Mouse (Mus musculus) forebrain, embryonic 14.5 days (tissue): Measurements from ENCODE around the gene Rd3. TPM values are rescaled to one million over a fixed set of nuclear protein-coding genes. Genes with fewer than 3 reads are reported as not detected.

Experiments
- ATAC-seq: fragments of 200-750 bp; cut with Nextera tagmentation; 2 replicates; pipeline ENCODE4 v1.8.0; 2017; ENCODE audit warnings: mild to moderate bottlenecking, moderate library complexity
- DNase-seq: peaks from one replicate; pipeline ENCODE4 v3.0.0-alpha.2; 2015; ENCODE audit warnings: low spot score
- H3K27ac ChIP-seq: fragments of 300-500 bp; sonication (generic); 2 replicates; pipeline ENCODE4 v1.5.1; 2014; ENCODE audit warnings: low read depth, mild to moderate bottlenecking, control low read depth, low read length, moderate library complexity
- H3K27me3 ChIP-seq: fragments of 300-500 bp; sonication (generic); replicated peaks from 2 replicates; pipeline ENCODE4 v1.6.1; 2014; ENCODE audit warnings: low read length, control low read depth, mixed read lengths; ENCODE audit not compliant: control insufficient read depth, insufficient read depth
- H3K36me3 ChIP-seq: fragments of 300-500 bp; sonication (generic); 2 replicates; pipeline ENCODE4 v1.6.1; 2014; ENCODE audit warnings: low read length, control low read depth; ENCODE audit not compliant: control insufficient read depth, insufficient read depth
- H3K4me1 ChIP-seq: fragments of 300-500 bp; sonication (generic); 2 replicates; pipeline ENCODE4 v1.6.1; 2014; ENCODE audit warnings: antibody characterized with exemption, low read length, control low read depth; ENCODE audit not compliant: control insufficient read depth, insufficient read depth
- H3K4me2 ChIP-seq: fragments of 300-500 bp; sonication (generic); 2 replicates; pipeline ENCODE4 v1.6.1; 2014; ENCODE audit warnings: mild to moderate bottlenecking, control low read depth, low read length
- H3K4me3 ChIP-seq: fragments of 300-500 bp; sonication (generic); 2 replicates; pipeline ENCODE4 v1.5.1; 2014; ENCODE audit warnings: low read depth, low read length, control low read depth
- H3K9ac ChIP-seq: fragments of 300-500 bp; sonication (generic); 2 replicates; pipeline ENCODE4 v1.6.1; 2014; ENCODE audit warnings: mild to moderate bottlenecking, low read length, control low read depth, moderate library complexity
- H3K9me3 ChIP-seq: fragments of 300-500 bp; sonication (generic); replicated peaks from 2 replicates; pipeline ENCODE4 v1.6.1; 2016; ENCODE audit warnings: low read length, control low read depth, mixed read lengths; ENCODE audit not compliant: control insufficient read depth
- WGBS: fragments of 180-500 bp; shearing (Covaris S2); extraction: QIAGEN DNeasy Blood & Tissue Kit; methylation state at CpG from one replicate; pipeline ENCODE4 v1.1.7; 2014; 5-methylcytosine and 5-hydroxymethylcytosine counted together
- polyA plus RNA-seq: library from polyadenylated mRNA; unstranded; fragments of >200 nt; fragmentation: Nextera tagmentation; extraction: Ambion mirVana; gene quantifications from 2 replicates; pipeline ENCODE4 v1.2.1, GENCODE M21; 2014

Gene Rd3
- polyA plus RNA-seq, result 2.4 and 2.7 TPM in 2 replicates

DNA sequence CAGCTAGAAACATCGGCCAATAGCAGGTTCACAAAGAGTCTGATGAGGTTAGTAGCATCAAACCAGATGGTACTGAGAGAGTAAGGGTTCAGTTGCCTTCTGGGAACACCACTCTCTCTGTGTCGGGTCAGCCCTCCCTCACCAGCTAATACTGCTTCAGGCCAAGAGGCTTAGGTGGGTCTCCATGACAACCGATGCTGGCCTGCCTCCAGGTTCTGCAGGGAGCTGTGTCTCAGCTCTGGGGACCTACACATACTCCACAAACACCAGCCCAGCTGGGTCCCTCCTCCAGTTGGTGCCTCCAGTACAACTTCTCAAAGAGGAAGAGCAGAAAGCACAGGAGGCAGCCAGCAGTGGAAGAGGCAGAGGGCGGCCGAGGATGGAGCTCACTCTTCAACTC, at the start of gene Rd3:
Gene Rd3, plus strand, starts transcription at position 184 of the 400 bp plus-strand sequence.
- H3K27me3 ChIP-seq, result no peaks in the 10 kb centered on the region
- H3K4me3 ChIP-seq, result no peak within 1 kb of the TSS
- no peak within 1 kb of the TSS for H3K27ac ChIP-seq
- H3K9me3 ChIP-seq, result no peaks in the 10 kb centered on the region
- H3K36me3 ChIP-seq, result no peaks in the 10 kb centered on the region
- H3K9ac ChIP-seq, result no peak within 1 kb of the TSS
- H3K4me2 ChIP-seq, result no peak within 1 kb of the TSS
- DNase-seq (peak; percentile 88), ATAC-seq (peak; percentile 86)
- H3K4me1 ChIP-seq, result peaks cover 8% of the 10 kb centered on the region
- 24% methylated on average over 5 of the region's 5 CpGs for WGBS

DNA sequence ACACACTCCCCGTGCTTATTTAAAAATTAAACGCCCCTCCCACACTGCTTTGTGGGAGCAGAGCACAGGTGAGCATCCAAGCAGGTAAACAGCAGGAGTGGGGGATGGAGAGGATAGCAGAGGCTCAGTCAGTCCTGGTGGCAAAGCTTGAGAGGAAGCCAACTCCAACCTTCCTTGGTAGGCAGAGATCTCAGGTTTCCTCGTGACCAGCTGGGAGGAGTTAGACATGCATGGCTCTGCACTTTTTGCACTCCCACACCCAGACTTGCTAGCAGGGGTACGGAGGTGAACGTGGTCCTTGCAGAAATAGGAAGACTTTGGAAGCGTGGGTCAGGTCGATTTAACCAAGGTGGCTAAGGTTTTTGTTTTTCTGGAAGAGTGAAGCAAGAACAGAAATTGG, 48.8 kb upstream of the Rd3 start:
- H3K36me3 ChIP-seq, result no peaks in the 10 kb centered on the region
- no peak for DNase-seq
- no peaks in the 10 kb centered on the region for H3K27me3 ChIP-seq

DNA sequence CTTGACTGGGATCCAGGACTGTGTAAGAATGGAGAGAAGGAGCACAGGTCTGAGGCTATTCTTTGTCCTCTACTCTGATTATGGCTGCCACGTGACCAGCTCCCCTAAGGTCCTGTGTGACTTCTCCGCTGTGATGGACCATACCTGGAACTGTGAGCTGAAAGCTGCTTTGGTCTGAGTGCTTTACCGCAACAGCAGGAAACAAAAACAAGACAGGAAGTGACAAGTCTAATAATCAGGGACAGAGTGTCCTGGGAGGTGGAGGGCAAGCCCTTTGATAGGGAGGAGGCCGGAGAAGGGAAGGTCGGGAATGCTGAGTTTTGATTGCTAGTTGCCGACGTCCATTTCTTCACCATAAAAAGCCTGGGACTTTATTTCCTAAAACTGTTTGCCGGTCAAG, 48.1 kb upstream of the Rd3 start:
- DNase-seq (no peak), ATAC-seq (no peak)
- Histone ChIP-seq H3K4me2 (no peak overlapping the region), H3K4me1 (no peaks in the 10 kb centered on the region), H3K9me3 (no peaks in the 10 kb centered on the region), H3K36me3 (no peaks in the 10 kb centered on the region), H3K27ac (no peak overlapping the region), H3K4me3 (no peak overlapping the region), H3K27me3 (no peaks in the 10 kb centered on the region), H3K9ac (no peak overlapping the region)
- whole genome bisulfite sequencing, result 84% methylated on average over 8 of the region's 8 CpGs

More for the DNA sequence above, 48.8 kb upstream of the Rd3 start:
- H3K4me1 ChIP-seq, result no peaks in the 10 kb centered on the region
- H3K9me3 ChIP-seq, result no peaks in the 10 kb centered on the region
- no peak overlapping the region for H3K27ac ChIP-seq
- no peak overlapping the region for H3K4me2 ChIP-seq
- no peak overlapping the region for H3K9ac ChIP-seq
- no peak for ATAC-seq
- H3K4me3 ChIP-seq, result no peak overlapping the region
- 85% methylated on average over 7 of the region's 7 CpGs for WGBS

DNA sequence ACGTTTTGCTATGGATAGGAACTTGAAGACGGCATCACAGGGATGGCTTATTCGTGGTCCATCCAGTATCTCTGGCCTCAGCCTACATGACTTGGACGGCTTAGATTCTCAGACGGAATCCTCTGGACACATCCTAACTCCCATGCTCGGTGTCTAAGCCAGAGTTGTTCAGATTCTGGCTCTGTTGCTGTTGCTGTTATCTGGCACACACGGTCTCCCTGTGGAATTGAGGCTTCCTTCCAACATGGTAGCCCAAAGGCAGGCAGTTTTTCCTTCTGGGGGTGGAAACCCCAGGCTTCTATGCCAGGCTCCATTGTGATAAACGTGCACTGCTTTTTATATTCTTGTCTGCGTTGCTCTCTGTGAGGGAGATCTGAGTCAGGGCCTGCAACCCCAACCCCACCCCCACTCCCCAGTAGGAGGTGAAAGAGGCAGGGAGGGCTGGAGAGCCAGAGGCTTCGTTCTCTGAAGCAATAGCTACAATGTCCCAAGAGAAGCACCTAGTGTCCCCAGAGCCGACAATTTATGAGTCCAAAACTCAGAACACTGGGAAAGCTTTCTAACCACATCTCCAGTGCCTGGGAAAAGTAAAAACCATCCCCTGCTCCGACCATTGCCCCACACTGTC, 47.2 kb upstream of the Rd3 start:
- Histone ChIP-seq H3K4me3 (no peak overlapping the region), H3K27me3 (no peaks in the 10 kb centered on the region), H3K4me2 (no peak overlapping the region), H3K4me1 (no peaks in the 10 kb centered on the region), H3K36me3 (no peaks in the 10 kb centered on the region), H3K9ac (no peak overlapping the region), H3K9me3 (no peaks in the 10 kb centered on the region), H3K27ac (no peak overlapping the region)
- no peak for DNase-seq
- ATAC-seq, result no peak
- 66% methylated on average over 12 of the region's 12 CpGs for WGBS

DNA sequence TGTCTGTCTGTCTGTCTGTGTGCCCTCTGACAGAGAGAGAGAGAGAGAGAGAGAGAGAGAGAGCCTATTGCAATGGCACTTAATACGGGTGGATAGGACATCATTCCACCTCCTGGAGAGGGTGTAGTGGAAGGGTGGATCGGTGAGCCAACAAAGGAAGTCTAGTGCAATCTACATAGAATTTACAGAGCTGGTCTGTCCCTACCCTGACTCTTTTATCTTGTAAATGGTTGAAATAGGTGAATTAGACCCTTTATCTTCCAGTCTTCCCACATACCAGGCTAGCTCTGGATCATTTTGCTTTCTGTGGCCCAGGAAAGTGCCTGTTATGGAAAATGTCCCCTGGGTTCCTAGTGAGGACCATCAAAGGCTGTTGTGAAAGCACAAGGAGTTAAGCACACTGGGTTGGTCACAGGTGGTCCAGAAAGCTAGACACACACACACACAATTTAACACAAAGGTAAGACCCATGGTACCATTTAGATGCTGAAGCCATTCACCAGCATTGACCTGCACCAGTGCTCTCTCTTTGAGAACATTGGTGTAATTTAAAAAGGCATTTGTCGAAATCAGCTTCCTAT, 46.6 kb upstream of the Rd3 start:
- Histone ChIP-seq H3K4me3 (no peak overlapping the region), H3K27ac (no peak overlapping the region), H3K9me3 (no peaks in the 10 kb centered on the region), H3K4me2 (no peak overlapping the region), H3K4me1 (no peaks in the 10 kb centered on the region), H3K36me3 (no peaks in the 10 kb centered on the region), H3K27me3 (no peaks in the 10 kb centered on the region), H3K9ac (no peak overlapping the region)
- DNase-seq (no peak), ATAC-seq (no peak)
- WGBS, result 79% methylated on average over 3 of the region's 3 CpGs

DNA sequence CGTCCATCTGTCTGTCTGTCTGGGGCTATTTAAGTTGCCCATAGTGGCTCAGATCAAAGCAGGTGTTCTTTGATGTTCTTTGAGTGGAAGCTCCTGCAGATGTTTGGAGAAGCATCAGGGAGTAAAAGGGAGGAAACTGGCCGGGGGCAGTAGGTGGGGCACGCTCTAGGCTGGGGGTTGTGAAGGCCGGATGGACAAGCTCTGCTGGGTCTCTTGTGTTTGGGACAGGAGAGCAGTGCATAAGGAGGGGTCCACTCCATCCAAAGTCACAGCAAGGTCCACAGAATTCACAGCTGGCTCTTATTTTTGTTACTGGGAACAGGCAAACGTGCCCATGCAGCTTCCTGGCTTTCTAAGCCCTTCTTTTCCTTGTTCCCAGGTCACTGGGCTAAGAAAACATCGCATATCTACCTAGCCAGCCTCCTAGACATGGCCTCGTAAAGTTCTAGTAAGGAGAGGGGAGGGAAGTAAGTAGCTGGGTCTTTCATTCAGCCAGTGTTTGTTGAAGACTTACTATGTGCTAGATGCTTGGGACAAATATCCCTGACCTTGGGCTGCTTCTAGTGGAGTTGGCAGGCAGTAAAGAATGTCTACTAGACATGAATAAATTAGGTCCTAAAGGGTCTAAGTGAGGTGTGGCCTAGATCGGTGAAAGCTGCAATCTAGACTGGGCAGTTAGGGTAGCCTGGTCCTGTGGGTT, 44.7 kb upstream of the Rd3 start:
- ATAC-seq, result no peak
- no peaks in the 10 kb centered on the region for H3K27me3 ChIP-seq
- no peak for DNase-seq
- H3K9ac ChIP-seq, result no peak overlapping the region
- H3K4me2 ChIP-seq, result no peak overlapping the region
- no peaks in the 10 kb centered on the region for H3K4me1 ChIP-seq
- no peak overlapping the region for H3K27ac ChIP-seq
- H3K9me3 ChIP-seq, result no peaks in the 10 kb centered on the region
- H3K36me3 ChIP-seq, result no peaks in the 10 kb centered on the region
- 76% methylated on average over 8 of the region's 8 CpGs for WGBS
- H3K4me3 ChIP-seq, result no peak overlapping the region

DNA sequence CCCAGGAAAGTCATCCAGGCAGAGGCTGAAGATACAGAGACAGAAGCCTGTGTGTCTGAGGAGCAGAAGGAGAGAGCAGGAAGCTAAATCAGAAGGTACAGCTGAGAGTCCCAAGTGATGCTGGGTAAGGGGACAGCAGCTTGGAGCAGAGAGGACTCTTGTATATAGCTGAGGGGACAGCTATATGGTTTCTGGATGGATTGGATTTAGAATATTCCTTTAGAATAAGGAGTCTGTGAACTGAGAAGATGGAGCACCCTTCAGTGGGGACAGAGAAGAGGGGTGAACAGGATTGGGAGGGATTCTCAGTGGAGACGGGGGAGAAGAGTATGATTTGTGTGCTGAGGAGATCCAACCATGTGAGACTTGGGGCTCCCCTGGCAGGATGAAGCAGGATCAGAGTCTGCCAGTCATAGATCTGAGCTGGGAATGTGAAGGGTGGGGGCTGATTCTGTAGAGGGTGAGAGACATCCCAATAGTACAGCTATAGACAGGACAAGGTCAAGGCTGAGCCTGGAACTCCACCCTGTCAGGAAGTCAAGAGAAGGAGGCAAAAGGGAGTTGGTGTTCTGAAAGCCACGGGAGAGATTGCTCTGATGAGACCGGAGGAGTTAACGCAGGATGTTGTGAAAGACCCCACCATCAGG, 44.1 kb upstream of the Rd3 start:
- Histone ChIP-seq H3K27me3 (no peaks in the 10 kb centered on the region), H3K36me3 (no peaks in the 10 kb centered on the region), H3K4me1 (no peaks in the 10 kb centered on the region), H3K27ac (no peak overlapping the region), H3K4me2 (no peak overlapping the region), H3K4me3 (no peak overlapping the region), H3K9me3 (no peaks in the 10 kb centered on the region), H3K9ac (no peak overlapping the region)
- ATAC-seq (no peak), DNase-seq (no peak)
- 78% methylated on average over 4 of the region's 4 CpGs for WGBS

DNA sequence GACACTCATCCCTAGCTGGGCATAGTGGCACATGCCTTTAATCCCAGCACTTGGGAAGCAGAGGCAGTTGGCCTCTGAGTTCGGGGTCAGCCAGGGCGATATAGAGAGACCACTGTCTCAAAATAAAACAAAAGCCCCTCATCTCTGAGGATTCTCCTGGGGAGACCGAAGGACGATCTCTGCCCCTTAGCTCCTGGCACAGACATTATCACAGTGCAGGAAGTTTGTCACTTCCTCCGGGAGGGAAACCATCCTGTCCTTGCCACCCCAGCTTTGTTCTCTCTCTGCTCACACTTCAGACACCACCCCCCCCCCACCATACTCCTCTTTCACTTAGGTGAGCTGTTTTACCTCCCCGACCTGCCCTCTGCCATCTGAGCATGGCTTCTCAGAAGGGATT, 33.5 kb upstream of the Rd3 start:
- WGBS, result 84% methylated on average over 6 of the region's 6 CpGs

DNA sequence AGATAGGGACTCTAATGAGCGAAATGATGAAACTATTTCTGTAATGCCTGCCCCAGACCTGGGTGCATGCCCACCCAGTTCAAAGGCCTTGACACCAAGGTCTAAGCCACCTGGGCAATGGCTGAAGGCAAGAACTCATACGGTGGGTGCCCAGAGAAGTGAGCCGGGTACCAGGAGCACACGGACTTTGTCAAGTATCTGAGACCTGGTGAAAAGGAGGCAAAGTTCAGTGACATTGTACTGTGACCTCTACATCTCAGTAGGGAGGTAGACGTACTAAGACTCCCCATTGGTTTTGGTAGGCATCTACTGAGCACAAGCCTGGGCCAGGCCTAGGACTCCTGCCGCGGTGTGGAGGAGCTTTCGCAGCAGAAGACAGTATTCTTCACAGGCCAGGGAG, 31.8 kb upstream of the Rd3 start:
- no peak overlapping the region for H3K4me3 ChIP-seq
- 90% methylated on average over 8 of the region's 8 CpGs for WGBS
- H3K27ac ChIP-seq, result no peak overlapping the region
- H3K4me2 ChIP-seq, result no peak overlapping the region
- H3K4me1 ChIP-seq, result no peaks in the 10 kb centered on the region
- H3K9ac ChIP-seq, result no peak overlapping the region
- DNase-seq (no peak), ATAC-seq (no peak)
- no peaks in the 10 kb centered on the region for H3K36me3 ChIP-seq
- H3K9me3 ChIP-seq, result no peaks in the 10 kb centered on the region
- H3K27me3 ChIP-seq, result no peaks in the 10 kb centered on the region

More for the DNA sequence above, 33.5 kb upstream of the Rd3 start:
- Histone ChIP-seq H3K9me3 (no peaks in the 10 kb centered on the region), H3K36me3 (no peaks in the 10 kb centered on the region), H3K9ac (no peak overlapping the region), H3K4me2 (no peak overlapping the region), H3K27me3 (no peaks in the 10 kb centered on the region), H3K4me3 (no peak overlapping the region), H3K27ac (no peak overlapping the region), H3K4me1 (no peaks in the 10 kb centered on the region)
- no peak for ATAC-seq
- DNase-seq, result no peak
